Mouse (Mus musculus) midbrain, embryonic 16.5 days (tissue): ENCODE measurements around the gene Ifitm6. TPM values are rescaled to one million over a fixed set of nuclear protein-coding genes. Genes with fewer than 3 reads are reported as not detected.
"Not testable (repeated sequence)": the region's sequence is repeated elsewhere in the genome, so short reads cannot be mapped to it uniquely, and the experiment has no call there.

Experiments used
- ATAC-seq: fragments of 200-750 bp; cut with Nextera tagmentation; 2 replicates; pipeline ENCODE4 v1.8.0; 2017; ENCODE audit warnings: moderate TSS enrichment
- H3K27ac ChIP-seq: fragments of 300-500 bp; sonication (generic); 2 replicates; pipeline ENCODE4 v1.5.1; 2014; ENCODE audit warnings: mild to moderate bottlenecking, low read length, mixed read lengths
- H3K27me3 ChIP-seq: fragments of 300-500 bp; sonication (generic); 2 replicates; pipeline ENCODE4 v1.6.1; 2014; ENCODE audit warnings: low read depth, low read length, mixed read lengths; ENCODE audit not compliant: control insufficient read depth, insufficient read depth
- H3K36me3 ChIP-seq: fragments of 300-500 bp; sonication (generic); 2 replicates; pipeline ENCODE4 v1.6.1; 2014; ENCODE audit warnings: mild to moderate bottlenecking, low read length, moderate library complexity, mixed read lengths; ENCODE audit not compliant: control insufficient read depth, insufficient read depth
- H3K4me1 ChIP-seq: fragments of 300-500 bp; sonication (generic); 2 replicates; pipeline ENCODE4 v1.6.1; 2014; ENCODE audit warnings: mild to moderate bottlenecking, low read length, mixed read lengths; ENCODE audit not compliant: control insufficient read depth, insufficient read depth
- H3K4me2 ChIP-seq: fragments of 300-500 bp; sonication (generic); 2 replicates; pipeline ENCODE4 v1.6.1; 2014; ENCODE audit warnings: mild to moderate bottlenecking, low read length, mixed read lengths
- H3K4me3 ChIP-seq: fragments of 300-500 bp; sonication (generic); 2 replicates; pipeline ENCODE4 v1.5.1; 2014; ENCODE audit warnings: low read depth, mild to moderate bottlenecking, low read length, moderate library complexity, mixed read lengths
- H3K9ac ChIP-seq: fragments of 300-500 bp; sonication (generic); 2 replicates; pipeline ENCODE4 v1.6.1; 2014; ENCODE audit warnings: low read depth, low read length, mixed read lengths
- H3K9me3 ChIP-seq: fragments of 300-500 bp; sonication (generic); replicated peaks from 2 replicates; pipeline ENCODE4 v1.6.1; 2014; ENCODE audit warnings: mild to moderate bottlenecking, low read length, mixed read lengths; ENCODE audit not compliant: control insufficient read depth, poor library complexity, severe bottlenecking
- WGBS: fragments of 180-500 bp; shearing (Covaris S2); extraction: QIAGEN DNeasy Blood & Tissue Kit; methylation state at CpG from one replicate; pipeline ENCODE4 v1.1.7; 2014; 5-methylcytosine and 5-hydroxymethylcytosine counted together
- polyA plus RNA-seq: library from polyadenylated mRNA; unstranded; fragments of >200 nt; fragmentation: Nextera tagmentation; extraction: Ambion mirVana; gene quantifications from 2 replicates; pipeline ENCODE4 v1.2.1, GENCODE M21; 2015

Gene Ifitm6
- 0.69 and 0.91 TPM in 2 replicates for polyA plus RNA-seq

DNA sequence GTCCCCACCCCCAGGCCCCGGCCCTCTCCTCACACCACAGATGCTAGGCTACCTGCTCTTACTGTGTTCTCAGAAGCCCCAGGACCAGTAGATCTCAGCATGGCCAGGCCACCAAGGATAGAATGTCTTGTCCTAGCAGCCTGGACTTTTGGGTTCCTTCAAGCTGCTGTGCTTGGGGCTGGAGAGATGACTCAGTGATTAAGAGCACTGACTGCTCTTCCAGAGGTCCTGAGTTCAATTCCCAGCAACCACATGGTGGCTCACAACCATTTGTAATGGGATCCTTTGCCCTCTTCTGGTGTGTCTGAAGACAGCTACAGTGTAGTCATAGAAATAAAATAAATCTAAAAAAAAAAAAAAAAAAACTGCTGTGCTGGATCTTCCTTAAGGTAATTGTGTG lies at the start of gene Ifitm6:
Gene Ifitm6 (minus strand): TSS at position 101 of the 400 bp plus-strand sequence.
- not testable (repeated sequence) for H3K27ac ChIP-seq, H3K36me3 ChIP-seq, H3K4me2 ChIP-seq, H3K4me1 ChIP-seq, H3K9ac ChIP-seq, H3K27me3 ChIP-seq, ATAC-seq, H3K4me3 ChIP-seq, H3K9me3 ChIP-seq
- 100% methylated on average over 1 of the region's 1 CpGs for WGBS

DNA sequence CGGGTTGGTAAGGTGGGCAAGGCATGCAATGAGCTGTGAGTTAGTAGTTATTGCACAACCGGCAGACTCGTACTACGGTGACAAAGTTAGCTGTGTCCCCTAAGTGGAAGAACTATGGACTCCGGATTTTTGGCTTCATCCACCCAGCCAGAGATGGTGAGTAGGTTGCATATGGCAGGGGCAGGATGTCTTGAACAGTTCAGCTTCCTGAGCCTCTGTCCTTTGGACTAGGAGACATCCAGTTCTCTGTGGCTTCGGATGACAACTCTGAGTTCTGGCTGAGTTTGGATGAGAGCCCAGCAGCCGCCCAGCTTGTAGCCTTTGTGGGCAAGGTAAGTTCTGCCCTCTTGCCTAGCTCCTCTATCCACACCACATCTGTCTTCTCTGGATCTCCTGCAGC lies 46.9 kb upstream of the Ifitm6 start:
- no peak overlapping the region for H3K4me2 ChIP-seq
- no peaks in the 10 kb centered on the region for H3K9me3 ChIP-seq
- no peaks in the 10 kb centered on the region for H3K27me3 ChIP-seq
- peaks cover 42% of the 10 kb centered on the region for H3K36me3 ChIP-seq
- H3K27ac ChIP-seq, result no peak overlapping the region
- no peak for ATAC-seq
- H3K4me1 ChIP-seq, result peaks cover 20% of the 10 kb centered on the region
- no peak overlapping the region for H3K9ac ChIP-seq
- WGBS, result 93% methylated on average over 7 of the region's 7 CpGs
- H3K4me3 ChIP-seq, result no peak overlapping the region

DNA sequence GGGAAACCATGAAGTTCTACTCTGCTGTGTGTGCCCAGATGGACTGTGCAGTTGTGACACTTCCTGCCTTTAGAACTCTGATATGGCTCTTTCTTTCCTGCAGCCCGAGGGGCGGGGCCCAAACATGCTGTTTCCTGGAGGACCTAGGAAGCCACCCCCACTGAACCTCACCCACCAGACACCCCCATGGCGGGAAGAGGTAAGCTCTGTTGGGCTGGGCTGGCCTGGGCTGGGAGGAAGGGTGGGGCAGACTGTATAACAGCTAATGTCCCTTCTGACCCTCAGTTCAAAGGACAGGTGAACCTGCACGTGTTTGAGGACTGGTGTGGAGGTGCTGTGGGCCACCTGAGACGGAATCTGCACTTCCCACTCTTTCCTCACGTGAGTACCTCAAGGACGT lies 46.5 kb upstream of the Ifitm6 start:
- ATAC-seq, result no peak
- Histone ChIP-seq H3K9ac (no peak overlapping the region), H3K4me1 (peaks cover 21% of the 10 kb centered on the region), H3K9me3 (no peaks in the 10 kb centered on the region), H3K4me2 (no peak overlapping the region), H3K27ac (no peak overlapping the region), H3K36me3 (peaks cover 42% of the 10 kb centered on the region), H3K4me3 (no peak overlapping the region), H3K27me3 (no peaks in the 10 kb centered on the region)
- WGBS, result 88% methylated on average over 7 of the region's 7 CpGs

DNA sequence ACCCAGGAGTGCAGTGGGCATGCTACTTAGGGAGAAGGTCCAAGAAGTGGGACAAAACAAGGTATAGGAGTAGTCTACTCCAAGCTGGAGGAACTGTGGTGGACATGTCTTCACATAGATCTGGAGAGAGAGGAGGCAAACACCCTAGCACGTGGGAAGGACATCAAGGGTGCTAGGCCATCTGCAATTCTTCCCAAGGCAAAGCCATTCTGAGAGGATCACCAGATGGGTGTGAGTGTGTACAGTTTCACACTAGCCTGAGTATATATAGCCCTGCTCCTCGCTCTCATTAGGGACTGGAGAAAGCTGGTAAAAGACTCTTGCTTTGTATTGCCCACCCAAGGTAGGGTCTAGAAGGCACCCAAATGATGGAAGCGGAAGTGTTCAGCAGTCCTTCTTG lies 45.6 kb upstream of the Ifitm6 start:
- Histone ChIP-seq H3K27ac (no peak overlapping the region), H3K36me3 (peaks cover 40% of the 10 kb centered on the region), H3K9me3 (no peaks in the 10 kb centered on the region), H3K9ac (no peak overlapping the region), H3K4me2 (no peak overlapping the region), H3K4me1 (peaks cover 21% of the 10 kb centered on the region), H3K27me3 (no peaks in the 10 kb centered on the region), H3K4me3 (no peak overlapping the region)
- 93% methylated on average over 3 of the region's 3 CpGs for WGBS
- ATAC-seq, result no peak

DNA sequence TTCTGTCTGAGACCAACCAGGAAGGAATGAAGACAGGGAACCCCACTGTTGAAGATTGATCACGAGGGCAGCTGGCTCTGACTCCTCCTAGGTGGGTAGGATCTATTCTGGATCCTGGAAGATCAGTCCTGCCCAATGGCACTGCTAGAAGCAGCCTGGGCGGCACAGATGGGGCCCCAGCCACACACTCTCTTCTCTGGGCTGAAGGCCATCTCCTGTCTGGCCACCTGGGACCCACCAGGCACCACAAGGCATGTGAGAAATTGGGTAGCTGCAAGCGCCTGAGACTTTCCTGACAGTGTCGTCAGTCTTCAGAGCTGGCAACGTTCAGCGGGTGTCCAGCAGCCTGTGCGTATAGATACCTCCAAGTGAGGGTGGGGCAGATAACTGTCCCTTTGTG lies 44.8 kb upstream of the Ifitm6 start:
- Histone ChIP-seq H3K36me3 (peaks cover 32% of the 10 kb centered on the region), H3K27ac (no peak overlapping the region), H3K4me1 (peaks cover 21% of the 10 kb centered on the region), H3K9ac (peak overlapping the region; percentile 100), H3K4me2 (peak overlapping the region; percentile 61), H3K9me3 (no peaks in the 10 kb centered on the region), H3K27me3 (no peaks in the 10 kb centered on the region), H3K4me3 (no peak overlapping the region; the same call in 1 of the 2 replicates)
- no peak for ATAC-seq
- 87% methylated on average over 7 of the region's 7 CpGs for WGBS

DNA sequence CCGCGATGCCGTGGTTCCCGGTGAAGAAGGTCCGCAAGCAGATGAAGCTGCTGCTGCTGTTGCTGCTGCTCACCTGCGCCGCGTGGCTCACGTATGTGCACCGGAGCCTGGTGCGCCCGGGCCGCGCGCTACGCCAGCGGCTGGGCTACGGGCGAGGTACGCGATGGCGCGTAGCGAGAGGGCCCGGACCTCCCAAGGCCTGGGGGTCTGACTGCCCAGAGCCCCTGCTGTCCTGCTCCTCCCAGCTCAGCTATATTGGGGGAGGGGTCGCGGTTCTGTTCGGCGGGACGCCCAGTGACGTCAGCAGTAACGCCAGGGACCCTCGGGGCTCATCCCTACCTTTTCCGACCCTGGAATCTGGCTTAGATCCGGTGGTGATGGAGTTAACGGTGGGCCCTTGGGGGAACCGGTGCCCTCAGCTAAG lies 43.6 kb upstream of the Ifitm6 start:
- WGBS, result under 1% methylated on average over 37 of the region's 37 CpGs
- peak overlapping the region; percentile 100 for H3K9ac ChIP-seq
- H3K9me3 ChIP-seq, result no peaks in the 10 kb centered on the region
- H3K27ac ChIP-seq, result peak overlapping the region; percentile 94
- H3K4me2 ChIP-seq, result peak overlapping the region; percentile 61
- H3K4me1 ChIP-seq, result peaks cover 21% of the 10 kb centered on the region
- peak overlapping the region; percentile 82 for H3K4me3 ChIP-seq
- peak; percentile 62 for ATAC-seq
- H3K36me3 ChIP-seq, result peaks cover 24% of the 10 kb centered on the region
- no peaks in the 10 kb centered on the region for H3K27me3 ChIP-seq

DNA sequence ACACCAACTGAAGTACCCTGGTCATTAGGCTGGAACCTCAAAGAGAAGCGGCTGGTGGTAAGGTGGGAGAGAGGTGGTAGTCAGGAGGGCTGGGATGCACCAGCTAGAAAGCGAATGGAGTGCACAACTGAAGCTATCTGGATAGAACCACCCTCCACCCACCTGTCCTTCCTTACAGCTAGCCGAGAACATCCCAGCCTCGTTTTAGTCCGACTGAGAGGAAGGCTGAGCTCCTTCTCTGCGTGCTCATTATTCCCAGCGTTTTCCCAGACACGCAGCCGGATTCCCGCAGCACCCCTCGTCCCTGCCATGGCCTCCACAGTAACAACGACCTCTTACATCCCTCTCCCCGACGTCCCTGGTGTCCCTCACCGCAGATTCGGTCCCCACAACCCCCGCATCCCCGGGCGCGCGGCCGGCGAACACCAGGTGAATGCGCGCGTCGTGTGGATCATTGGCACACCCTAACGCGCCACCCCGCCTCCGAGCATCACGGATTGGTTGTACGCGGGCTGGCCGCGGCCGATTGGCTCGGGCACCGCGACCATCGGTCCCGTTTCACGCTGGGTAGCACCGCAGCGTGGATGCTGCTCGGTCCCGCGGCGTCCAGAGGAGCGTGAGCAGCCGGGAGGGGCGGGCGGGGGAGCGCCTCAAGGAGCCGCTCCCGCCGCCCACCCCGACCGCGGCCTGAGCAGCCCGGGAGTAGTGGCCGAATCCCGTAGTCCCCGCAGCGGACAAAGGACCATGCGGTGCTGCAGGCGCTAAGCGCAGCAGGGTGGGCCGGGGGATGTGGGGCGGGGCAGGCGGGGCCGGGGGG lies 42.9 kb upstream of the Ifitm6 start, which contains the start of gene B4galnt4:
Gene B4galnt4 (plus strand): TSS at position 679 of the 817 bp plus-strand sequence.
- Histone ChIP-seq H3K36me3 (peaks cover 18% of the 10 kb centered on the region), H3K4me2 (peak within 1 kb of the TSS; percentile 61), H3K27me3 (no peaks in the 10 kb centered on the region), H3K4me3 (peak within 1 kb of the TSS; percentile 82), H3K4me1 (peaks cover 21% of the 10 kb centered on the region), H3K27ac (peak within 1 kb of the TSS; percentile 94), H3K9me3 (no peaks in the 10 kb centered on the region), H3K9ac (peak within 1 kb of the TSS; percentile 100)
- 0% methylated on average over 70 of the region's 72 CpGs for WGBS
- peak; percentile 99 for ATAC-seq

DNA sequence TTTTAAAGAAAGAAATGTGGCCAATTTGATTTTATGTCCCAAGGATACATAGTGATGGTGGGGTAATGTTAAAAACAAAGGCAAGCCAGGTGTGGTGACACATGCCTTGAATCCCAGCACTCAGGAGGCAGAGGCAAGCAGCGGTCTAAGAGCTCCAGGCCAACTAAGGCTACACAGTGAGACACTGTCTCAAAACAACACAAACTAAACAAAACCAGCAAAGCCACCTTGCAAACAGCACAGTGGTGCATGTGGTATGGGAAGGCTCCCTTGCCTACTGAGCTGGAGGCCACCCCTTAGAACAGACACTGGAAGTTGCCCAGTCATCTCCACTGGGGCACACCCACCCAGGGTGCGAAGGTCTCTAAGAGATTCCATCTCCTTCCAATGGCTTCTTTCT lies 42.2 kb upstream of the Ifitm6 start:
- H3K4me2 ChIP-seq, result peak overlapping the region; percentile 61
- peak overlapping the region; percentile 94 for H3K27ac ChIP-seq
- H3K27me3 ChIP-seq, result no peaks in the 10 kb centered on the region
- H3K36me3 ChIP-seq, result peaks cover 12% of the 10 kb centered on the region
- peak overlapping the region; percentile 82 for H3K4me3 ChIP-seq
- no peaks in the 10 kb centered on the region for H3K9me3 ChIP-seq
- H3K9ac ChIP-seq, result peak overlapping the region; percentile 100
- peaks cover 21% of the 10 kb centered on the region for H3K4me1 ChIP-seq
- WGBS, result 57% methylated on average over 2 of the region's 2 CpGs
- ATAC-seq, result no peak

DNA sequence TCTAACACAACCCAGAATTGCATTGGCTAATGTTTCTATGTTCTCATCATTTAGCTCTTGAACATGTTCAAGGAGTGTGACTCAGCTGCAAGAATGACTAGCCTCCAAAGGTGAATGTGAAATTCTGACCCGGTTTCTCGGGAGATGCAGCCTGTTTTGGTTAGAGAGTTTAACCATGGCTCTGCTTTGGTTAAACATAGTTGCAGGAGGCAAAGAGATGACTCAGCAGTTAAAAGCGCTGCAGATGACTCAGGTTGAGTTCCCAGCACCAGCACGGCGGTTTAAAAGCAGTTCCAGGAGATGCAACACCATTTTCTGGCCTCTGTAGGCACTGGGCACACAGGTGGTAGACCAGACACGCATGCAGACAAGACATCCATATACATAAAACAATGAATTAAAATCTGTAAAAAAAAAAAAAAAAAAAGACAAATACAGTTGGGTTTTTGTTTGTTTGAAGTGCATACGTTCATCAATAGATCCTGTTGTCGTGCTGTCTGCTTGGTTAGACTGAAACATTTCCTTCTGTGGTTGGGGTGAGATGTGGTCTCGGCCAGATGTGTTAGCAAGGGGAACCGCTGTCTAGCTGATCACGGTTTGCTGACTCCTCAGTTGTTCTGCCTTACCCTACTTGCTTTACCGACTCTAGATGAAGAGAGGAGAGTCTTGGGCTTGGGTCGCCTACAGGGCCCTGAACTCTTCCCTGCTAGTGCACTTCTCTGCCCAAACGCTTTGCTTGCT lies 41.0 kb upstream of the Ifitm6 start:
- 94% methylated on average over 14 of the region's 14 CpGs for WGBS
- H3K9ac ChIP-seq, result no peak overlapping the region

More for the DNA sequence above, 41.0 kb upstream of the Ifitm6 start:
- Histone ChIP-seq H3K27ac (no peak overlapping the region), H3K9me3 (no peaks in the 10 kb centered on the region), H3K4me2 (no peak overlapping the region), H3K27me3 (no peaks in the 10 kb centered on the region), H3K4me3 (no peak overlapping the region), H3K4me1 (peaks cover 21% of the 10 kb centered on the region), H3K36me3 (peaks cover under 1% of the 10 kb centered on the region)
- no peak for ATAC-seq
